Mouse (Mus musculus) G1E (cell line): Measurements from ENCODE around the gene Adora3.
"Not testable (repeated sequence)": the region's sequence is repeated elsewhere in the genome, so short reads cannot be mapped to it uniquely, and the experiment has no call there.

Experiments used
- CTCF ChIP-seq: IDR thresholded peaks from 2 replicates; pipeline ENCODE4 v1.5.1; 2012; ENCODE audit warnings: low read depth, low read length, inconsistent platforms, mixed read lengths
- GATA1 ChIP-seq: IDR thresholded peaks from 2 replicates; pipeline ENCODE4 v1.6.1; 2012; ENCODE audit warnings: borderline replicate concordance, low read length, inconsistent platforms, mixed read lengths
- TAL1 ChIP-seq: conservative IDR thresholded peaks from 2 replicates; pipeline ENCODE4 v1.6.1; 2012; ENCODE audit warnings: low read depth, low read length, inconsistent platforms, mixed read lengths

DNA sequence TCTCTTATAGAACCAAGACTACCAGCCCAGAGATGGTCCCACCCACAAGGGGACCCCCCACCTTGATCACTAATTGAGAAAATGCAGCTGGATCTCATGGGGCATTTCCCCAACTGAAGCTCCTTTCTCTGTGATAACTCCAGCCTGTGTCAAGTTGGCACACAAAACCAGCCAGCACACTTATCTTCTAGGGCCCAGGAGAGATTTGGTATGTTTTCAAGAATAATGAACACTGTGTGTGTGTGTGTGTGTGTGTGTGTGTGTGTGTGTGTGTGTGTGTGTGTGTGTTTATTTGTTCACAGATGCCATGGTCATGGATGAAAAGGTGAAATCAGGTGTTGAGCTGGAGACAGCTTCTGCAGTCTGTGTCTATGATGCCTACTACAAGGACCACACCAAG, 45.8 kb downstream of the Adora3 start:
- not testable (repeated sequence) for TF ChIP-seq CTCF, GATA1, TAL1
